Mouse (Mus musculus): ENCODE data around the gene Fyn. TPM values are rescaled to one million over a fixed set of nuclear protein-coding genes. Genes with fewer than 3 reads are reported as not detected.

The Fyn gene
- polyA plus RNA-seq, 1 experiment from 2014 or later, result 13.4 TPM

- no peak for ATAC-seq (ENCODE audit: low read depth)
Measured at GRCm38 (mm10) chr10:39572050-39572671, 203.5 kb downstream of the Fyn start.

GRCm38 (mm10) chr10:39572672-39573051 lies 204.0 kb downstream of the Fyn start:
- WGBS, result 33% methylated on average over 6 of the region's 6 CpGs
- Histone ChIP-seq H3K4me2 (ENCODE audit: low read depth, low read length) (no peak overlapping the region), H3K27ac (ENCODE audit: low read length) (no peak overlapping the region), H3K27me3 (ENCODE audit: control insufficient read depth, insufficient read depth, low read depth, low read length) (no peaks in the 10 kb centered on the region), H3K4me1 (replicated peaks; ENCODE audit: control insufficient read depth, insufficient read depth, low read length) (peaks cover 7% of the 10 kb centered on the region; the same call in 1 of the 2 replicates), H3K4me3 (ENCODE audit: low read length) (no peak overlapping the region), H3K36me3 (ENCODE audit: control insufficient read depth, insufficient read depth, low read length) (no peaks in the 10 kb centered on the region), H3K9ac (ENCODE audit: low read length) (no peak overlapping the region), H3K9me3 (ENCODE audit: control insufficient read depth, low read length) (no peaks in the 10 kb centered on the region)
- peak; percentile 48; the same call in 1 of the 2 replicates for ATAC-seq (ENCODE audit: low read depth)

More at GRCm38 (mm10) chr10:39572050-39572671, 203.5 kb downstream of the Fyn start:
- no peaks in the 10 kb centered on the region for H3K9me3 ChIP-seq (ENCODE audit: control insufficient read depth, low read length)
- H3K4me2 ChIP-seq (ENCODE audit: low read depth, low read length), result no peak overlapping the region
- H3K27me3 ChIP-seq (ENCODE audit: control insufficient read depth, insufficient read depth, low read depth, low read length), result no peaks in the 10 kb centered on the region
- H3K4me3 ChIP-seq (ENCODE audit: low read length), result no peak overlapping the region
- H3K36me3 ChIP-seq (ENCODE audit: control insufficient read depth, insufficient read depth, low read length), result no peaks in the 10 kb centered on the region
- H3K4me1 ChIP-seq (replicated peaks; ENCODE audit: control insufficient read depth, insufficient read depth, low read length), result peaks cover 7% of the 10 kb centered on the region; the same call in 1 of the 2 replicates
- no peak overlapping the region for H3K9ac ChIP-seq (ENCODE audit: low read length)
- WGBS, result 64% methylated on average over 9 of the region's 9 CpGs
- H3K27ac ChIP-seq (ENCODE audit: low read length), result no peak overlapping the region

- Histone ChIP-seq H3K9ac (ENCODE audit: low read length) (no peak overlapping the region), H3K27ac (ENCODE audit: low read length) (no peak overlapping the region), H3K36me3 (ENCODE audit: control insufficient read depth, insufficient read depth, low read length) (no peaks in the 10 kb centered on the region), H3K27me3 (ENCODE audit: control insufficient read depth, insufficient read depth, low read depth, low read length) (no peaks in the 10 kb centered on the region), H3K4me3 (ENCODE audit: low read length) (no peak overlapping the region), H3K4me1 (replicated peaks; ENCODE audit: control insufficient read depth, insufficient read depth, low read length) (peaks cover 7% of the 10 kb centered on the region; the same call in 1 of the 2 replicates), H3K9me3 (ENCODE audit: control insufficient read depth, low read length) (no peaks in the 10 kb centered on the region), H3K4me2 (ENCODE audit: low read depth, low read length) (no peak overlapping the region)
- WGBS, result 88% methylated on average over 6 of the region's 6 CpGs
- no peak for ATAC-seq (ENCODE audit: low read depth)
Measured at GRCm38 (mm10) chr10:39576466-39576865, 207.8 kb downstream of the Fyn start.

GRCm38 (mm10) chr10:39580477-39580876 lies 211.8 kb downstream of the Fyn start:
- no peak overlapping the region for H3K9ac ChIP-seq (ENCODE audit: low read length)
- H3K4me1 ChIP-seq (replicated peaks; ENCODE audit: control insufficient read depth, insufficient read depth, low read length), result no peaks in the 10 kb centered on the region
- ATAC-seq (ENCODE audit: low read depth), result peak; percentile 66
- H3K4me3 ChIP-seq (ENCODE audit: low read length), result no peak overlapping the region
- H3K27ac ChIP-seq (ENCODE audit: low read length), result no peak overlapping the region
- WGBS, result 47% methylated on average over 8 of the region's 8 CpGs
- H3K9me3 ChIP-seq (ENCODE audit: control insufficient read depth, low read length), result no peaks in the 10 kb centered on the region
- H3K36me3 ChIP-seq (ENCODE audit: control insufficient read depth, insufficient read depth, low read length), result no peaks in the 10 kb centered on the region
- H3K27me3 ChIP-seq (ENCODE audit: control insufficient read depth, insufficient read depth, low read depth, low read length), result no peaks in the 10 kb centered on the region
- no peak overlapping the region for H3K4me2 ChIP-seq (ENCODE audit: low read depth, low read length)

- Histone ChIP-seq H3K4me1 (replicated peaks; ENCODE audit: control insufficient read depth, insufficient read depth, low read length) (peaks cover 8% of the 10 kb centered on the region; the same call in 1 of the 2 replicates), H3K4me3 (ENCODE audit: low read length) (no peak overlapping the region), H3K9ac (ENCODE audit: low read length) (no peak overlapping the region), H3K27me3 (ENCODE audit: control insufficient read depth, insufficient read depth, low read depth, low read length) (no peaks in the 10 kb centered on the region), H3K9me3 (ENCODE audit: control insufficient read depth, low read length) (no peaks in the 10 kb centered on the region), H3K27ac (ENCODE audit: low read length) (no peak overlapping the region), H3K4me2 (ENCODE audit: low read depth, low read length) (no peak overlapping the region), H3K36me3 (ENCODE audit: control insufficient read depth, insufficient read depth, low read length) (no peaks in the 10 kb centered on the region)
- 90% methylated on average over 2 of the region's 2 CpGs for WGBS
- no peak for ATAC-seq (ENCODE audit: low read depth)
Measured at GRCm38 (mm10) chr10:39582385-39582784, 213.7 kb downstream of the Fyn start.

GRCm38 (mm10) chr10:39583718-39584117 lies 215.1 kb downstream of the Fyn start:
- 87% methylated on average over 12 of the region's 12 CpGs for WGBS

GRCm38 (mm10) chr10:39587290-39587925 lies 218.8 kb downstream of the Fyn start:
- Histone ChIP-seq H3K9me3 (ENCODE audit: control insufficient read depth, low read length) (no peaks in the 10 kb centered on the region), H3K9ac (ENCODE audit: low read length) (no peak overlapping the region), H3K4me2 (ENCODE audit: low read depth, low read length) (no peak overlapping the region), H3K4me1 (replicated peaks; ENCODE audit: control insufficient read depth, insufficient read depth, low read length) (peaks cover 8% of the 10 kb centered on the region; the same call in 1 of the 2 replicates), H3K4me3 (ENCODE audit: low read length) (no peak overlapping the region), H3K36me3 (ENCODE audit: control insufficient read depth, insufficient read depth, low read length) (no peaks in the 10 kb centered on the region), H3K27ac (ENCODE audit: low read length) (peak overlapping the region; percentile 58), H3K27me3 (ENCODE audit: control insufficient read depth, insufficient read depth, low read depth, low read length) (no peaks in the 10 kb centered on the region)
- peak; percentile 64 for ATAC-seq (ENCODE audit: low read depth)
- WGBS, result 42% methylated on average over 5 of the region's 5 CpGs

More at GRCm38 (mm10) chr10:39583718-39584117, 215.1 kb downstream of the Fyn start:
- H3K4me2 ChIP-seq (ENCODE audit: low read depth, low read length), result no peak overlapping the region
- H3K27ac ChIP-seq (ENCODE audit: low read length), result no peak overlapping the region
- no peaks in the 10 kb centered on the region for H3K9me3 ChIP-seq (ENCODE audit: control insufficient read depth, low read length)
- H3K9ac ChIP-seq (ENCODE audit: low read length), result no peak overlapping the region
- H3K4me1 ChIP-seq (replicated peaks; ENCODE audit: control insufficient read depth, insufficient read depth, low read length), result peaks cover 8% of the 10 kb centered on the region; the same call in 1 of the 2 replicates
- H3K4me3 ChIP-seq (ENCODE audit: low read length), result no peak overlapping the region
- H3K36me3 ChIP-seq (ENCODE audit: control insufficient read depth, insufficient read depth, low read length), result no peaks in the 10 kb centered on the region
- ATAC-seq (ENCODE audit: low read depth), result no peak
- H3K27me3 ChIP-seq (ENCODE audit: control insufficient read depth, insufficient read depth, low read depth, low read length), result no peaks in the 10 kb centered on the region

- H3K9ac ChIP-seq (ENCODE audit: low read length), result no peak overlapping the region
- H3K4me1 ChIP-seq (replicated peaks; ENCODE audit: control insufficient read depth, insufficient read depth, low read length), result peaks cover 8% of the 10 kb centered on the region; the same call in 1 of the 2 replicates
- no peaks in the 10 kb centered on the region for H3K36me3 ChIP-seq (ENCODE audit: control insufficient read depth, insufficient read depth, low read length)
- no peaks in the 10 kb centered on the region for H3K27me3 ChIP-seq (ENCODE audit: control insufficient read depth, insufficient read depth, low read depth, low read length)
- H3K9me3 ChIP-seq (ENCODE audit: control insufficient read depth, low read length), result no peaks in the 10 kb centered on the region
- ATAC-seq (ENCODE audit: low read depth), result no peak
- no peak overlapping the region for H3K4me2 ChIP-seq (ENCODE audit: low read depth, low read length)
- 66% methylated on average over 8 of the region's 8 CpGs for WGBS
- no peak overlapping the region; the same call in 1 of the 2 replicates for H3K27ac ChIP-seq (ENCODE audit: low read length)
- H3K4me3 ChIP-seq (ENCODE audit: low read length), result no peak overlapping the region
Measured at GRCm38 (mm10) chr10:39587973-39588746, 219.5 kb downstream of the Fyn start.
